Mouse (Mus musculus): ENCODE data around the gene Sema4a.

The Sema4a gene

DNA sequence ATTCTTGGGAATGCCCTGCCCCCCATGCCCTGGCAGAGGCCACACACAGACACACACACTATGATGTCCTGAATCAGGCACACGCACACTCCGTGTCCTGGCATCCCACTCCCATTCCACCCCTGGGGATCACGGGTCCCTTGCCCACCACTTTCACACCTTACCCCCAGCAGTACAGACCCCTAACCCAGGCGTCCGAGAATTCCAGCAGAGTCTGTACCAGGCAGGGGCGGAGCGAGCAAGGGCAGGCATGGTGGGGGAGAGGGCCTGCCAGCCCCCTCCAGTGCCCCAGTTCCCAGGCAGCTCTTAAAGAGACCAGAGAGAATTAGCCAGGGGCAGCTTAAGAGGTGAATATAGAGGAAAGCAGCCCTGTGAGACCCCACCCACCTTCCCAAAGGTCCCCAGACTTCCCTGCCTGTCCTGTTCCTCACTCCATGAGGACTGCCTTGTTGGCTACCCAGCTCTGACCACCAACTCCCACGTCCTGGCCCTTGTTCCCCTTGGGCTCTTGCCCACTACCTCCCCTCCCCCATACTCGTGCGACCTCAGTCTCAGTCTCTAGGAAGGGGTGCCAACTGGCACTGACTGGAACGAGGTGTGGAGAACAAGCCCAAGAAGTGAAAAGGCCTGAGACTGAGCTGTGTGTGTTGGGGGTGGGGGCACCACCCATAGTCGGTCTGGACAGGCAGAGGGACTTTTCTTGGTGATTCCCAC lies at the start of gene Sema4a:
Gene Sema4a (minus strand): TSS at position 200 of the 714 bp plus-strand sequence.
- H3K36me3 ChIP-seq (ENCODE audit: insufficient read depth, low read length), result no peaks in the 10 kb centered on the region

DNA sequence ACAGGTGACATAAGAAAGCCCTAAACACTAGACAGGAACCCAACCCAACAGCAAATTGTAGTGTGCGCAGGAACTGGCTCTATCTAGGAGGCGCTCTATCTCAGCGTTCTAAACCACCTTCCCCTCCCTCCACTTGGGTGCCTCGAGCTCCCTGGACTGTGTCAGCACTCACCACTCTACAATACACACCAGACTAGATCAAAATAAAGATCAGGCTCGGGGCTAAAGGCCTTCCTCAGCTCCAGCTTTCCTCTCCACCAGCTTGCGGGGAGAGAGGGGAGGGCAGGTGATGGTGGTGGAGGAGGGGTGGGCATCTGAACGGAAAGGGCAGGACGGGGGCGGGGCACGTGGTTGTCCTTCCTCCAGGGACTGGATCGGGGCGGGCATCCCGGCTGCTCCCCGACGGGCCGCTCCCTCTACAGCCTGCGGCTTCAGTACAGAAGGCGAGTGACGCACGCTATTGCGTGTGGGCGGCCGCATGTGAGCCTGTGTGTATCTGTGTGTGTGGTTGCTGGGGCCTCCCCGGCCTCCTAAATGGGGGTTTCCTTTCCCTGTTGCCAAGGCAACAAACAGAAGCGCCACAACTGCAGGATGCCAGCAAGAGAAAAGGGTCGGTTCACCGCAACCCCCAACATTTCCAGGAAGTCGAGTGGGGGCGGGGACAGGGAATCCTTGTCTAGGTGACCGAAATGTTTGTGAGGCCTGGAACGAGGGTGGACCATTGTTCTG lies 48.9 kb upstream of the Sema4a start, which contains the start of gene Lmna:
Gene Lmna (minus strand): TSS at position 265 of the 729 bp plus-strand sequence.
- peaks cover 90% of the 10 kb centered on the region for H3K4me1 ChIP-seq (replicated peaks; ENCODE audit: low read depth, low read length)
- H3K9me3 ChIP-seq (ENCODE audit: low read length), result no peaks in the 10 kb centered on the region
- peaks cover 11% of the 10 kb centered on the region for H3K36me3 ChIP-seq (ENCODE audit: insufficient read depth, low read length)
- H3K4me3 ChIP-seq (replicated peaks; ENCODE audit: low read length), result peak within 1 kb of the TSS; percentile 77
- TF ChIP-seq CTCF (conservative IDR thresholded peaks at IDR 0.05; ENCODE audit: low read length) (peak; percentile 19; the same call in 1 of the 2 replicates), NANOG (IDR thresholded peaks at IDR 0.05; ENCODE audit: borderline replicate concordance, low read length) (no peak)
- 0 out of 2 replicates have a peak, but pooled peaks cover 5% of the 10 kb centered on the region for H3K27me3 ChIP-seq (ENCODE audit: insufficient read depth, low read length)

More for the DNA sequence above, at the start of gene Sema4a:
- Histone ChIP-seq H3K9me3 (ENCODE audit: low read length) (no peaks in the 10 kb centered on the region), H3K4me3 (replicated peaks; ENCODE audit: low read length) (no peak within 1 kb of the TSS), H3K4me1 (replicated peaks; ENCODE audit: low read depth, low read length) (peaks cover 35% of the 10 kb centered on the region), H3K27me3 (ENCODE audit: insufficient read depth, low read length) (peaks cover 55% of the 10 kb centered on the region)
- TF ChIP-seq NANOG (IDR thresholded peaks at IDR 0.05; ENCODE audit: borderline replicate concordance, low read length) (no peak), POU5F1 (IDR thresholded peaks at IDR 0.05; ENCODE audit: borderline replicate concordance, low read length) (no peak), CTCF (conservative IDR thresholded peaks at IDR 0.05; ENCODE audit: low read length) (no peak)

DNA sequence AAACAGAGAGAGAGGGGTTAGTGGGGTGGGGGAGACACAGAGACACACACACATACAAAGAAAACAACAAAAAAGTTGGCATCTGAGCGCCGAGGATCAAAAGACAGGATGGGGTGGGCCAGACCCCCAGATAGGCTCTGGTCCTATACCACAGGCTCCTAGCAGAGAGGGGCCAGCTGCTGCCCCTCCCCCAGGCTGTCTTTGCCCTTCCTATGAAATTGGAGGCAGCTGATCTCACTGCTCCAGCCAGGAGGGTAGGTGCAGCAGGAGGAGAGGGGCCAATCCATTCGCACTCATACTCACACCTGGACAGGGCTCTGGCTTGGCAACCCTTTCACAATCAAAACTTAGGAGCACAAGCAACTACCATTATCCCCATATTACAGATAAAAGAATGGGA lies 48.3 kb upstream of the Sema4a start:
- Histone ChIP-seq H3K36me3 (ENCODE audit: insufficient read depth, low read length) (peaks cover 11% of the 10 kb centered on the region), H3K4me3 (replicated peaks; ENCODE audit: low read length) (peak overlapping the region; percentile 77), H3K27me3 (ENCODE audit: insufficient read depth, low read length) (0 out of 2 replicates have a peak, but pooled peaks cover 5% of the 10 kb centered on the region), H3K4me1 (replicated peaks; ENCODE audit: low read depth, low read length) (peaks cover 90% of the 10 kb centered on the region), H3K9me3 (ENCODE audit: low read length) (no peaks in the 10 kb centered on the region)
- TF ChIP-seq CTCF (conservative IDR thresholded peaks at IDR 0.05; ENCODE audit: low read length) (no peak), NANOG (IDR thresholded peaks at IDR 0.05; ENCODE audit: borderline replicate concordance, low read length) (no peak), POU5F1 (IDR thresholded peaks at IDR 0.05; ENCODE audit: borderline replicate concordance, low read length) (no peak)

DNA sequence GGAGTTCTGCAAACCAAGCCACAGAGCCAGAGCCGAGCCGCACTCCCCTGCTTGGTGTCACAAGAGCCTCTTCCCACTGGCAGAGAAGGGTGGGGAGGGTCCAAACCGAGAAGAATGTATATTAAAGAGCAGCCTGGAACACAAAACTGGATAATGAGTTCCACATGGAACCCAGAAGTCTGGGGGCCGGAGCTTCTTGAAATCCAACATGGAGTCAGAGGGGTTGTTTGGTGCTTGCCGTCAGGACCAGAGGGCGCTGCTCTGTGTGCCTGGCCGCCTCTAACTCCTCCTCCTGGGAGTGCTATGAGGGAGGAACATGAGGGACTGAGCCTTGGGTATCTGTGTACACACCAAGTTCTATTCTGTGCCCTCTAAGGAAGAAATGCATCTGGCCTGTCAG lies 44.8 kb upstream of the Sema4a start:
- no peaks in the 10 kb centered on the region for H3K9me3 ChIP-seq (ENCODE audit: low read length)
- peaks cover 91% of the 10 kb centered on the region for H3K4me1 ChIP-seq (replicated peaks; ENCODE audit: low read depth, low read length)
- TF ChIP-seq POU5F1 (IDR thresholded peaks at IDR 0.05; ENCODE audit: borderline replicate concordance, low read length) (no peak), CTCF (conservative IDR thresholded peaks at IDR 0.05; ENCODE audit: low read length) (no peak), NANOG (IDR thresholded peaks at IDR 0.05; ENCODE audit: borderline replicate concordance, low read length) (no peak)
- H3K4me3 ChIP-seq (replicated peaks; ENCODE audit: low read length), result peak overlapping the region; percentile 74
- peaks cover 14% of the 10 kb centered on the region for H3K27me3 ChIP-seq (ENCODE audit: insufficient read depth, low read length)
- peaks cover 11% of the 10 kb centered on the region for H3K36me3 ChIP-seq (ENCODE audit: insufficient read depth, low read length)

DNA sequence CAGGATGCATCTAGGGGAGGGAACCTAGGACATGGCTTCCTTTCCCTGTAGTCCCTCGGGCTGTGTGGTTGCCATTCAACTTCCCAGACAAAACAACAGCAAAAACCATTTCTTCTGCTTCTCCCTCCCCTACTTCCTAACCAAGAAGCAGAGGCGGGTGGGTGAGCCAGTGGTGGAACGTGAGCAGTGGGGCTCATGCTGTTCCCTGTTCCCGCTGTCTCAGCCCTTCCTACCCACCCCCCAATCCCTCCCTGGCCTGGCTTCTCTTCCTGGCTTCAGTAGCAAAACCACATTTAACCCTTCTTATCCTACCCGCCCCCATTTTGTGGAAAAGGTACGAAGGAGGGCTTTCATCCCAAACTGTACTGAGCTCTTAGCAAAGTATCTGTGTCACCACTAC lies 44.1 kb upstream of the Sema4a start:
- H3K4me1 ChIP-seq (replicated peaks; ENCODE audit: low read depth, low read length), result peaks cover 93% of the 10 kb centered on the region
- TF ChIP-seq CTCF (conservative IDR thresholded peaks at IDR 0.05; ENCODE audit: low read length) (no peak), NANOG (IDR thresholded peaks at IDR 0.05; ENCODE audit: borderline replicate concordance, low read length) (no peak), POU5F1 (IDR thresholded peaks at IDR 0.05; ENCODE audit: borderline replicate concordance, low read length) (no peak)

DNA sequence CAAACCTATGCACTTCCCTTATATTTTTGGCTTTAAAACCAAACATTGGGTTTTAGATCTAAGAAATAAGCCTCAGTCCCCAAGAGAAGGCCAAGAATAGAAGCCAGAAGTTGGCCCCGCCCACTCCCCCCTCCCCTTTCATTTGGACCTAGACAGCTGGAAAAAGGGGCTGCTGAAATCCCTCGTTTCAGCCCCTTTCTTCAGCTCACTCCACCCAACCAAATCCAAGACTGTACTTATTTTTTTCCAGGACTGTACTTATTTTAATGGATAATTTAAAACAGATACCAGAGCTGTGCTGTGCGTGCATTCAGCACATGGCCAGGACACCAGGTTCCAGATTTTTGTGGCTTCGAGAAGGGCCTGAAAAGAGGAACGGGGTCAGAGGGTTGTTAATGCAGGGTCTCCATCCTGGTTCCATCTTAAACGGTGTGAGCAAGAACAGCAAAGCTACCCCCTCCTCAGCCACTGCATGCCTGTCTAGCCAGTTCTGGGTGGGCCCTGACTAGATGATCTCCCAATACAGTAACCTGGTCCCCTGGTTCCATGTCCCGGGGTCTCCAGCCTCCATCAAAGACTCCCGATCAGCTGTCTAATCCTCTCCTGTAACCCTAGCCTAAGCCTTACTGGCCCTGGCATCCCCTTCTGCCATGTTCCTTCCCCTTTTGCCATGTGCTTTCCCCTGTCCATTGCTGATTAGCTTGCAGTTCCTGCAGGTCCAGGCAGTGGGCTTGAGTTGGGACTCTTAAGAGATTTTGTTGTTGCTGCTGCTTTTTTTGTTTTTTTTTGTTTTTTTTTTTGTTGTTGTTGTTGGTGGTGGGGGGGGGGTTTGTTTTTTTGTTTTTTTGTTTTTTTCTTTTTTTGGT lies 43.1 kb upstream of the Sema4a start:
- peak overlapping the region; percentile 85; the same call in 1 of the 2 replicates for H3K4me3 ChIP-seq (replicated peaks; ENCODE audit: low read length)
- peaks cover 11% of the 10 kb centered on the region for H3K36me3 ChIP-seq (ENCODE audit: insufficient read depth, low read length)
- H3K4me1 ChIP-seq (replicated peaks; ENCODE audit: low read depth, low read length), result peaks cover 96% of the 10 kb centered on the region
- H3K27me3 ChIP-seq (ENCODE audit: insufficient read depth, low read length), result peaks cover 14% of the 10 kb centered on the region
- no peaks in the 10 kb centered on the region for H3K9me3 ChIP-seq (ENCODE audit: low read length)
- TF ChIP-seq NANOG (IDR thresholded peaks at IDR 0.05; ENCODE audit: borderline replicate concordance, low read length) (no peak), POU5F1 (IDR thresholded peaks at IDR 0.05; ENCODE audit: borderline replicate concordance, low read length) (no peak), CTCF (conservative IDR thresholded peaks at IDR 0.05; ENCODE audit: low read length) (no peak)

More for the DNA sequence above, 44.1 kb upstream of the Sema4a start:
- peaks cover 14% of the 10 kb centered on the region for H3K27me3 ChIP-seq (ENCODE audit: insufficient read depth, low read length)
- H3K36me3 ChIP-seq (ENCODE audit: insufficient read depth, low read length), result peaks cover 11% of the 10 kb centered on the region
- peak overlapping the region; percentile 74 for H3K4me3 ChIP-seq (replicated peaks; ENCODE audit: low read length)
- H3K9me3 ChIP-seq (ENCODE audit: low read length), result no peaks in the 10 kb centered on the region

DNA sequence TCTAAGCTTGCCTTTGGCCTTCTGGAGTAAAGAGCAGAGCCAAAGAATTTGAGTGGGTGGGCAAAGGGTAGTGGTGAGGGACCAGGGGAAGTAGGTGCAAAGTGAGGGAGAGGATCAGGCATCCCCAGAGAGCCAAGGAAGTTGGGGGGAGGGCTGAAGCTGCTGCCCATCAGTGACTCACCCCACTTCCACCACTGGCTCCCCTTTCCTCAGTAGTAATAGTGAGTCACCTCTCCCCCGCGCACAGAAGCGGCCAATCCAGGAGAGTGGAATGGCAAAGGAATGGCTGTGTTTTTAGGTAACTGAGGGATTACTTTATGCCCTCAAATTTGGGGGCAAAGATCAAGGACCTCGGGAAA lies 42.5 kb upstream of the Sema4a start:
- H3K4me3 ChIP-seq (replicated peaks; ENCODE audit: low read length), result peak overlapping the region; percentile 85
- H3K9me3 ChIP-seq (ENCODE audit: low read length), result no peaks in the 10 kb centered on the region
- H3K4me1 ChIP-seq (replicated peaks; ENCODE audit: low read depth, low read length), result peaks cover 89% of the 10 kb centered on the region
- TF ChIP-seq POU5F1 (IDR thresholded peaks at IDR 0.05; ENCODE audit: borderline replicate concordance, low read length) (no peak), CTCF (conservative IDR thresholded peaks at IDR 0.05; ENCODE audit: low read length) (no peak), NANOG (IDR thresholded peaks at IDR 0.05; ENCODE audit: borderline replicate concordance, low read length) (no peak)
- H3K27me3 ChIP-seq (ENCODE audit: insufficient read depth, low read length), result peaks cover 14% of the 10 kb centered on the region
- peaks cover 11% of the 10 kb centered on the region for H3K36me3 ChIP-seq (ENCODE audit: insufficient read depth, low read length)

Measured in E14TG2a.4 (cell line).